Mouse (Mus musculus): ENCODE results near the gene Creg2.

- TF ChIP-seq POLR2A (IDR thresholded peaks at IDR 0.05; ENCODE audit: low read depth, low read length): no peak
- no peak for TF ChIP-seq CTCF (IDR thresholded peaks at IDR 0.05; ENCODE audit: extremely low read depth, insufficient read length, insufficient replicate concordance, low read depth, low read length)
Measured at GRCm38 (mm10) chr1:39571653-39572052, 79.6 kb downstream of the Creg2 start.

All from small intestine, adult 2 months (tissue).